Mouse (Mus musculus): ENCODE results near the gene Olfr211. TPM values are rescaled to one million over a fixed set of nuclear protein-coding genes. Genes with fewer than 3 reads are reported as not detected.

The Olfr211 gene
- total RNA-seq, 2 experiments from 2014 or later, result not detected

Other genes with a start within 250 kb of the Olfr211 start
- gene Zfand4, start 224.9 kb upstream of the Olfr211 start, total RNA-seq (2021), result 1 to 10 TPM; 3.9 to 4.7 TPM
- gene March8, start 151.1 kb upstream of the Olfr211 start, total RNA-seq (2021), result 10 to 100 TPM; 36.8 to 41.1 TPM
- gene Alox5, start 27.9 kb upstream of the Olfr211 start, total RNA-seq (2021), result 1 to 10 TPM; 3.6 to 4.1 TPM
- gene Olfr212, start 17.4 kb downstream of the Olfr211 start, total RNA-seq (2021), result not detected
- gene Olfr213, start 49.4 kb downstream of the Olfr211 start, total RNA-seq (2021), result not detected
- 1 to 10 TPM; 2.7 to 3.4 TPM for gene Gm5580, start 62.0 kb downstream of the Olfr211 start, total RNA-seq (2021)
- not detected for gene Olfr214, start 65.1 kb downstream of the Olfr211 start, total RNA-seq (2021)
- not detected for gene Olfr215, start 95.1 kb downstream of the Olfr211 start, total RNA-seq (2021)
- gene Zfp422, start 139.9 kb downstream of the Olfr211 start, total RNA-seq (2021), result 10 to 100 TPM; 29.6 to 30.9 TPM
- gene Depp1, start 161.5 kb downstream of the Olfr211 start, total RNA-seq (2021), result 10 to 100 TPM; 11.5 to 14.1 TPM
- gene Rassf4, start 184.9 kb downstream of the Olfr211 start, total RNA-seq (2021), result 10 to 100 TPM; 14.5 to 14.7 TPM
- gene Tmem72, start 227.8 kb downstream of the Olfr211 start, total RNA-seq (2021), result 1 to 10 TPM; 2.3 to 6.3 TPM